Mouse (Mus musculus): ENCODE measurements around the gene Myl9. TPM values are rescaled to one million over a fixed set of nuclear protein-coding genes. Genes with fewer than 3 reads are reported as not detected.

Myl9 gene
- 442 TPM for polyA plus RNA-seq (2012; fragmentation: generic; extraction: Trizol)

GRCm38 (mm10) chr2:156774738-156775454, at the start of gene Myl9:
Myl9 (plus strand) TSS chr2:156775420.
- Histone ChIP-seq H3K36me3 (ENCODE audit: control insufficient read depth, insufficient read depth) (no peaks in the 10 kb centered on the region), H3K27me3 (ENCODE audit: control insufficient read depth, insufficient read depth, insufficient read length) (no peaks in the 10 kb centered on the region), H3K4me3 (peak within 1 kb of the TSS; percentile 27), H3K79me2 (ENCODE audit: control insufficient read depth, insufficient read depth) (peaks cover 6% of the 10 kb centered on the region), H3K4me2 (ENCODE audit: low read depth) (peak within 1 kb of the TSS; percentile 81), H3ac (ENCODE audit: control insufficient read depth, insufficient read length) (peak within 1 kb of the TSS; percentile 6)
- no peak for TF ChIP-seq USF1 (IDR thresholded peaks at IDR 0.05; ENCODE audit: low read depth)
- no peak for TF ChIP-seq MAX (IDR thresholded peaks at IDR 0.05; ENCODE audit: low read depth)
- peak; percentile 91 for TF ChIP-seq SRF (IDR thresholded peaks at IDR 0.05; ENCODE audit: control insufficient read depth, insufficient read length, low read depth)
- TF ChIP-seq POLR2AphosphoS2 (IDR thresholded peaks at IDR 0.05; ENCODE audit: insufficient read length, low read depth), result peak; percentile 8
- no peak for TF ChIP-seq E2F4 (IDR thresholded peaks at IDR 0.05; ENCODE audit: insufficient read depth)
- peak; percentile 27 for TF ChIP-seq POLR2A (IDR thresholded peaks at IDR 0.05; ENCODE audit: insufficient read length, low read depth)
- no peak for TF ChIP-seq CEBPB (IDR thresholded peaks at IDR 0.05; ENCODE audit: insufficient read depth, poor library complexity, severe bottlenecking)
- TF ChIP-seq MYOG (IDR thresholded peaks at IDR 0.05; ENCODE audit: control insufficient read depth in 1 of 3, insufficient read depth in 1 of 3, insufficient read length in 2 of 3, low read depth in 2 of 3), result no peak
- TF ChIP-seq REST (IDR thresholded peaks at IDR 0.05; ENCODE audit: insufficient read depth, insufficient read length), result no peak
- TF ChIP-seq MYOD1 (IDR thresholded peaks at IDR 0.05; ENCODE audit: control insufficient read depth in 1 of 3, insufficient read length in 2 of 3, low read depth in 2 of 3), result no peak
- no peak for TF ChIP-seq TCF12 (IDR thresholded peaks at IDR 0.05; ENCODE audit: insufficient read depth, poor library complexity, severe bottlenecking)
- TF ChIP-seq TCF3 (IDR thresholded peaks at IDR 0.05; ENCODE audit: insufficient read length, low read depth), result no peak

- Histone ChIP-seq H3K4me2 (ENCODE audit: low read depth) (peak overlapping the region; percentile 86), H3K36me3 (ENCODE audit: control insufficient read depth, insufficient read depth) (peaks cover 4% of the 10 kb centered on the region), H3ac (ENCODE audit: control insufficient read depth, insufficient read length) (no peak overlapping the region), H3K27me3 (ENCODE audit: control insufficient read depth, insufficient read depth, insufficient read length) (no peaks in the 10 kb centered on the region), H3K79me2 (ENCODE audit: control insufficient read depth, insufficient read depth) (peaks cover 97% of the 10 kb centered on the region), H3K4me3 (peak overlapping the region; percentile 10)
- peak; percentile 5; the same call in 1 of the 2 replicates for TF ChIP-seq CEBPB (IDR thresholded peaks at IDR 0.05; ENCODE audit: insufficient read depth, poor library complexity, severe bottlenecking)
- no peak for TF ChIP-seq SRF (IDR thresholded peaks at IDR 0.05; ENCODE audit: control insufficient read depth, insufficient read length, low read depth)
- peak in 1 of 3 experiments; percentile 12 for TF ChIP-seq MYOG (IDR thresholded peaks at IDR 0.05; ENCODE audit: control insufficient read depth in 1 of 3, insufficient read depth in 1 of 3, insufficient read length in 2 of 3, low read depth in 2 of 3)
- no peak for TF ChIP-seq POLR2A (IDR thresholded peaks at IDR 0.05; ENCODE audit: insufficient read length, low read depth)
- TF ChIP-seq POLR2AphosphoS2 (IDR thresholded peaks at IDR 0.05; ENCODE audit: insufficient read length, low read depth), result no peak
- TF ChIP-seq TCF3 (IDR thresholded peaks at IDR 0.05; ENCODE audit: insufficient read length, low read depth), result no peak
- TF ChIP-seq MYOD1 (IDR thresholded peaks at IDR 0.05; ENCODE audit: control insufficient read depth in 1 of 3, insufficient read length in 2 of 3, low read depth in 2 of 3), result no peak
Measured at GRCm38 (mm10) chr2:156726344-156726743, 48.9 kb upstream of the Myl9 start.

GRCm38 (mm10) chr2:156726878-156727277, 48.3 kb upstream of the Myl9 start:
- H3K27me3 ChIP-seq (ENCODE audit: control insufficient read depth, insufficient read depth, insufficient read length), result no peaks in the 10 kb centered on the region
- TF ChIP-seq MYOD1 (IDR thresholded peaks at IDR 0.05; ENCODE audit: control insufficient read depth in 1 of 3, insufficient read length in 2 of 3, low read depth in 2 of 3) (peak in 2 of 3 experiments; percentile 45 to 82), MYOG (IDR thresholded peaks at IDR 0.05; ENCODE audit: control insufficient read depth in 1 of 3, insufficient read depth in 1 of 3, insufficient read length in 2 of 3, low read depth in 2 of 3) (peak; percentile 13 to 86 (median 45)), POLR2AphosphoS2 (IDR thresholded peaks at IDR 0.05; ENCODE audit: insufficient read length, low read depth) (peak; percentile 30), CEBPB (IDR thresholded peaks at IDR 0.05; ENCODE audit: insufficient read depth, poor library complexity, severe bottlenecking) (no peak)
- H3ac ChIP-seq (ENCODE audit: control insufficient read depth, insufficient read length), result no peak overlapping the region
- peaks cover 97% of the 10 kb centered on the region for H3K79me2 ChIP-seq (ENCODE audit: control insufficient read depth, insufficient read depth)
- H3K4me2 ChIP-seq (ENCODE audit: low read depth), result peak overlapping the region; percentile 86
- H3K36me3 ChIP-seq (ENCODE audit: control insufficient read depth, insufficient read depth), result peaks cover 4% of the 10 kb centered on the region
- H3K4me3 ChIP-seq, result peak overlapping the region; percentile 10

GRCm38 (mm10) chr2:156729537-156730469, 45.4 kb upstream of the Myl9 start:
- peak; percentile 7 for TF ChIP-seq POLR2AphosphoS2 (IDR thresholded peaks at IDR 0.05; ENCODE audit: insufficient read length, low read depth)
- no peak for TF ChIP-seq E2F4 (IDR thresholded peaks at IDR 0.05; ENCODE audit: insufficient read depth)
- Histone ChIP-seq H3K27me3 (ENCODE audit: control insufficient read depth, insufficient read depth, insufficient read length) (no peaks in the 10 kb centered on the region), H3K36me3 (ENCODE audit: control insufficient read depth, insufficient read depth) (peaks cover 4% of the 10 kb centered on the region), H3K79me2 (ENCODE audit: control insufficient read depth, insufficient read depth) (peaks cover 98% of the 10 kb centered on the region), H3ac (ENCODE audit: control insufficient read depth, insufficient read length) (no peak overlapping the region), H3K4me3 (no peak overlapping the region), H3K4me2 (ENCODE audit: low read depth) (no peak overlapping the region)
